Mouse (Mus musculus): ENCODE measurements around the gene Cox7a2l.

GRCm38 (mm10) chr17:83565506-83565905 lies 48.4 kb upstream of the Cox7a2l start:
- no peak for TF ChIP-seq CTCF (IDR thresholded peaks at IDR 0.05; ENCODE audit: control insufficient read depth, insufficient read depth, insufficient replicate concordance, low read depth, low read length)
- TF ChIP-seq POLR2A (IDR thresholded peaks at IDR 0.05; ENCODE audit: control insufficient read depth, low read depth, low read length): no peak

Measured in testis, adult 2 months (tissue).